Mouse (Mus musculus) heart, postnatal 0 days (tissue): Measurements from ENCODE around the gene Egr2. TPM values are rescaled to one million over a fixed set of nuclear protein-coding genes. Genes with fewer than 3 reads are reported as not detected.

Source experiments
- ATAC-seq: fragments of 200-750 bp; cut with Nextera tagmentation; 2 replicates; pipeline ENCODE4 v1.8.0; 2017; ENCODE audit warnings: low read depth, moderate number of reproducible peaks, moderate library complexity; ENCODE audit not compliant: insufficient read depth
- DNase-seq: peaks from one replicate; pipeline ENCODE4 v3.0.0-alpha.2; 2016; ENCODE audit warnings: low spot score
- H3K27ac ChIP-seq: fragments of 300-500 bp; sonication (generic); 2 replicates; pipeline ENCODE4 v1.5.1; 2014; ENCODE audit warnings: low read depth, mild to moderate bottlenecking
- H3K27me3 ChIP-seq: fragments of 300-500 bp; sonication (generic); 2 replicates; pipeline ENCODE4 v1.6.1; 2014; ENCODE audit warnings: low read length, mixed read lengths; ENCODE audit not compliant: control insufficient read depth, insufficient read depth
- H3K36me3 ChIP-seq: fragments of 300-500 bp; sonication (generic); replicated peaks from 2 replicates; pipeline ENCODE4 v1.6.1; 2014; ENCODE audit warnings: low read length, mixed read lengths; ENCODE audit not compliant: control insufficient read depth, insufficient read depth
- H3K4me1 ChIP-seq: fragments of 300-500 bp; sonication (generic); 2 replicates; pipeline ENCODE4 v1.6.1; 2014; ENCODE audit warnings: antibody characterized with exemption; ENCODE audit not compliant: control insufficient read depth, insufficient read depth
- H3K4me2 ChIP-seq: fragments of 300-500 bp; sonication (generic); 2 replicates; pipeline ENCODE4 v1.6.1; 2014; ENCODE audit warnings: low read depth, mild to moderate bottlenecking, low read length, moderate library complexity
- H3K4me3 ChIP-seq: fragments of 300-500 bp; sonication (generic); 2 replicates; pipeline ENCODE4 v1.5.1; 2014; ENCODE audit warnings: low read depth, low read length
- H3K9ac ChIP-seq: fragments of 300-500 bp; sonication (generic); replicated peaks from 2 replicates; pipeline ENCODE4 v1.6.1; 2014; ENCODE audit warnings: low read depth, low read length, mixed read lengths
- H3K9me3 ChIP-seq: fragments of 300-500 bp; sonication (generic); replicated peaks from 2 replicates; pipeline ENCODE4 v1.6.1; 2016; ENCODE audit warnings: low read length; ENCODE audit not compliant: control insufficient read depth
- CTCF ChIP-seq: IDR thresholded peaks from 2 replicates; pipeline ENCODE4 v1.5.1; 2016; ENCODE audit warnings: antibody characterized with exemption, control low read depth, low read depth
- EP300 ChIP-seq: IDR thresholded peaks from 2 replicates; pipeline ENCODE4 v1.6.1; 2016; ENCODE audit warnings: antibody characterized with exemption, low read depth
- WGBS: fragments of 180-500 bp; shearing (Covaris S2); extraction: QIAGEN DNeasy Blood & Tissue Kit; methylation state at CpG from one replicate; pipeline ENCODE4 v1.1.7; 2014; 5-methylcytosine and 5-hydroxymethylcytosine counted together
- polyA plus RNA-seq: library from polyadenylated mRNA; unstranded; fragments of >200 nt; fragmentation: Nextera tagmentation; extraction: Ambion mirVana; gene quantifications from 2 replicates; pipeline ENCODE4 v1.2.1, GENCODE M21; 2015
- total RNA-seq: library from RNA; depleted of rRNA; stranded (reverse); fragments of >200 nt; gene quantifications from 2 replicates; pipeline ENCODE4 v1.2.3, GENCODE M21; 2014; ENCODE audit warnings: low replicate concordance

The Egr2 gene
- total and polyA plus RNA-seq, 2 experiments from 2014 or later: 0.60 to 4.1 TPM

- no peaks in the 10 kb centered on the region for H3K36me3 ChIP-seq
- peak overlapping the region; percentile 64 for H3K4me3 ChIP-seq
- H3K9me3 ChIP-seq: no peaks in the 10 kb centered on the region
- under 1% methylated on average over 35 of the region's 35 CpGs for WGBS
- DNase-seq (peak; percentile 62), ATAC-seq (peak; percentile 48)
- peaks cover 31% of the 10 kb centered on the region for H3K4me1 ChIP-seq
- no peak overlapping the region for H3K27ac ChIP-seq
- H3K4me2 ChIP-seq: peak overlapping the region; percentile 92
- peaks cover 69% of the 10 kb centered on the region for H3K27me3 ChIP-seq
- peak; percentile 72 for TF ChIP-seq CTCF
- TF ChIP-seq EP300: no peak
- H3K9ac ChIP-seq: peak overlapping the region; percentile 43
Observed at GRCm38 (mm10) chr10:67535972-67536371, 697 bp downstream of the Egr2 start.

GRCm38 (mm10) chr10:67536621-67537141 lies 1.4 kb downstream of the Egr2 start:
- Histone ChIP-seq H3K27me3 (peaks cover 74% of the 10 kb centered on the region), H3K9me3 (no peaks in the 10 kb centered on the region), H3K9ac (peak overlapping the region; percentile 43), H3K4me3 (peak overlapping the region; percentile 64), H3K36me3 (no peaks in the 10 kb centered on the region), H3K4me2 (peak overlapping the region; percentile 92), H3K27ac (peak overlapping the region; percentile 15; the same call in 1 of the 2 replicates), H3K4me1 (peaks cover 31% of the 10 kb centered on the region)
- 1% methylated on average over 21 of the region's 32 CpGs for WGBS
- no peak for DNase-seq
- ATAC-seq: peak; percentile 17; the same call in 1 of the 2 replicates
- TF ChIP-seq CTCF (no peak), EP300 (no peak)

GRCm38 (mm10) chr10:67537151-67537994 lies 2.1 kb downstream of the Egr2 start:
- Histone ChIP-seq H3K9me3 (no peaks in the 10 kb centered on the region), H3K4me2 (peak overlapping the region; percentile 92), H3K4me1 (peaks cover 31% of the 10 kb centered on the region), H3K4me3 (peak overlapping the region; percentile 64), H3K9ac (peak overlapping the region; percentile 43), H3K36me3 (no peaks in the 10 kb centered on the region; the same call in 1 of the 2 replicates), H3K27ac (peak overlapping the region; percentile 73), H3K27me3 (peaks cover 73% of the 10 kb centered on the region)
- WGBS: under 1% methylated on average over 51 of the region's 51 CpGs
- TF ChIP-seq EP300 (no peak), CTCF (no peak)
- ATAC-seq (peak; percentile 86), DNase-seq (peak; percentile 93)

GRCm38 (mm10) chr10:67538106-67538505 lies 2.8 kb downstream of the Egr2 start:
- peaks cover 65% of the 10 kb centered on the region for H3K27me3 ChIP-seq

GRCm38 (mm10) chr10:67538585-67539400 lies 3.5 kb downstream of the Egr2 start:
- Histone ChIP-seq H3K4me2 (peak overlapping the region; percentile 92), H3K9me3 (no peaks in the 10 kb centered on the region), H3K4me1 (peaks cover 31% of the 10 kb centered on the region), H3K27ac (no peak overlapping the region), H3K9ac (no peak overlapping the region), H3K36me3 (no peaks in the 10 kb centered on the region; the same call in 1 of the 2 replicates), H3K4me3 (peak overlapping the region; percentile 64), H3K27me3 (peaks cover 59% of the 10 kb centered on the region)
- no peak for DNase-seq
- under 1% methylated on average over 50 of the region's 50 CpGs for WGBS
- ATAC-seq: no peak
- TF ChIP-seq CTCF (no peak), EP300 (no peak)

More at GRCm38 (mm10) chr10:67538106-67538505, 2.8 kb downstream of the Egr2 start:
- Histone ChIP-seq H3K4me3 (peak overlapping the region; percentile 64), H3K4me1 (peaks cover 31% of the 10 kb centered on the region), H3K27ac (no peak overlapping the region), H3K36me3 (no peaks in the 10 kb centered on the region; the same call in 1 of the 2 replicates), H3K4me2 (peak overlapping the region; percentile 92), H3K9ac (no peak overlapping the region), H3K9me3 (no peaks in the 10 kb centered on the region)
- TF ChIP-seq EP300 (no peak), CTCF (no peak)
- DNase-seq (no peak), ATAC-seq (no peak)
- WGBS: under 1% methylated on average over 19 of the region's 19 CpGs
